8 mouse cellular contexts compared by ENCODE assay signal in genomic region chr5:124354574-124355424, GRCm38 (mm10). TPM values are rescaled to one million over a fixed set of nuclear protein-coding genes. Genes with fewer than 3 reads are reported as not detected.
DNase-seq lines count a peak whose midpoint lies in the region; ATAC-seq lines count a peak whose summit lies in the region.

No protein-coding gene starts in this region.

- peak overlapping the region; percentile 98 for H3K27ac ChIP-seq in embryonic facial prominence, embryonic 15.5 days (replicated peaks)
- H3K27ac ChIP-seq in midbrain, embryonic 10.5 days (replicated peaks), result peak overlapping the region; percentile 100

- peak overlapping the region; percentile 33 for H3K9ac ChIP-seq in embryonic facial prominence, embryonic 15.5 days

- peaks cover 27% of the 10 kb centered on the region for H3K4me1 ChIP-seq in embryonic facial prominence, embryonic 15.5 days
- peaks cover 38% of the 10 kb centered on the region for H3K4me1 ChIP-seq in midbrain, embryonic 10.5 days

- no peaks in the 10 kb centered on the region for H3K9me3 ChIP-seq in embryonic facial prominence, embryonic 15.5 days (replicated peaks)
- H3K9me3 ChIP-seq in midbrain, embryonic 10.5 days (replicated peaks), result no peaks in the 10 kb centered on the region

- H3K27me3 ChIP-seq in embryonic facial prominence, embryonic 15.5 days, result no peaks in the 10 kb centered on the region
- no peaks in the 10 kb centered on the region for H3K27me3 ChIP-seq in midbrain, embryonic 10.5 days (ENCODE audit: low read depth, poor library complexity, severe bottlenecking)
- H3K27me3 ChIP-seq in splenic B cell, adult 2 months (ENCODE audit: control insufficient read depth, insufficient read depth, low read length, poor library complexity, severe bottlenecking), result no peaks in the 10 kb centered on the region

- WGBS in embryonic facial prominence, embryonic 15.5 days, result under 1% methylated on average over 37 of the region's 60 CpGs
- WGBS in midbrain, embryonic 10.5 days, result under 1% methylated on average over 36 of the region's 60 CpGs

- H3K36me3 ChIP-seq in embryonic facial prominence, embryonic 15.5 days, result no peaks in the 10 kb centered on the region
- peaks cover 19% of the 10 kb centered on the region for H3K36me3 ChIP-seq in midbrain, embryonic 10.5 days
- no peaks in the 10 kb centered on the region for H3K36me3 ChIP-seq in splenic B cell, adult 2 months (ENCODE audit: control insufficient read depth, insufficient read depth, low read length, poor library complexity, severe bottlenecking)

- intact Hi-C loops in heart, postnatal 14 days (cut with DNase I), result no loop called here

- no peak for DNase-seq in cerebellum, adult 8-10 months
- DNase-seq in adrenal gland, postnatal 10 days, result peak; percentile 56
- DNase-seq in heart, postnatal 14 days, result peak; percentile 40 to 58
- peak; percentile 34 to 58 for DNase-seq in kidney, postnatal 36 days
- DNase-seq in midbrain, embryonic 10.5 days (ENCODE audit: low spot score), result peak; percentile 64
- peak; percentile 58 for DNase-seq in splenic B cell, adult 2 months (ENCODE audit: low read depth, low spot score)

- peak overlapping the region; percentile 55 for H3K4me2 ChIP-seq in embryonic facial prominence, embryonic 15.5 days (replicated peaks)

- 0 out of 2 replicates have a peak, but pooled peaks have one; percentile 3 for ATAC-seq in cerebellum, adult (ENCODE audit: insufficient number of reproducible peaks, low FRiP score, low TSS enrichment)
- peak; percentile 65 for ATAC-seq in embryonic facial prominence, embryonic 15.5 days (ENCODE audit: insufficient number of reproducible peaks, low FRiP score, low TSS enrichment, low read depth)

- H3K4me3 ChIP-seq in embryonic facial prominence, embryonic 15.5 days (replicated peaks), result peak overlapping the region; percentile 90
- H3K4me3 ChIP-seq in midbrain, embryonic 10.5 days, result peak overlapping the region; percentile 99

RNA-seq across cellular contexts. Expression of gene Cdk2ap1, which starts 8.1 kb away (rescaled TPM):
- total RNA-seq in adrenal gland, postnatal 10 days (2021), result 100 to 1,000 TPM; 152 to 162 TPM
- polyA plus RNA-seq in embryonic facial prominence, embryonic 15.5 days (2015; fragmentation: Nextera tagmentation; extraction: Ambion mirVana), result 48.7 and 66.6 TPM in 2 replicates
- 100 to 1,000 TPM; 142 to 166 TPM for total RNA-seq in heart, postnatal 14 days (2021)
- 61.6 and 64.3 TPM in 2 replicates for polyA plus RNA-seq in midbrain, embryonic 10.5 days (2016; fragmentation: Nextera tagmentation; extraction: Ambion mirVana)

RNA-seq across cellular contexts. Expression of gene 2810006K23Rik, which starts 26.9 kb away (rescaled TPM):
- 10 to 100 TPM; 11.9 to 15.0 TPM for total RNA-seq in adrenal gland, postnatal 10 days (2021)
- polyA plus RNA-seq in embryonic facial prominence, embryonic 15.5 days (2015; fragmentation: Nextera tagmentation; extraction: Ambion mirVana), result 16.9 and 17.8 TPM in 2 replicates
- 10 to 100 TPM; 11.7 to 11.9 TPM for total RNA-seq in heart, postnatal 14 days (2021)
- 27.8 and 30.2 TPM in 2 replicates for polyA plus RNA-seq in midbrain, embryonic 10.5 days (2016; fragmentation: Nextera tagmentation; extraction: Ambion mirVana)

RNA-seq across cellular contexts. Expression of gene Mphosph9, which starts 27.0 kb away (rescaled TPM):
- 10 to 100 TPM in 1 of 2 experiments, 1 to 10 TPM in 1; 6.1 to 10.1 TPM for total RNA-seq in adrenal gland, postnatal 10 days (2021)
- polyA plus RNA-seq in embryonic facial prominence, embryonic 15.5 days (2015; fragmentation: Nextera tagmentation; extraction: Ambion mirVana), result 6.8 and 9.6 TPM in 2 replicates
- 1 to 10 TPM; 6.0 to 6.8 TPM for total RNA-seq in heart, postnatal 14 days (2021)
- polyA plus RNA-seq in midbrain, embryonic 10.5 days (2016; fragmentation: Nextera tagmentation; extraction: Ambion mirVana), result 16.2 and 18.5 TPM in 2 replicates
